Mouse (Mus musculus) lung, postnatal 36 days (tissue): ENCODE results near the gene Gm14781.
"Not testable (repeated sequence)": the region's sequence is repeated elsewhere in the genome, so short reads cannot be mapped to it uniquely, and the experiment has no call there.

Experiments used
- DNase-seq: peaks from one replicate; pipeline ENCODE4 v3.0.0; 2022; ENCODE audit warnings: mixed read lengths

The Gm14781 gene

DNA sequence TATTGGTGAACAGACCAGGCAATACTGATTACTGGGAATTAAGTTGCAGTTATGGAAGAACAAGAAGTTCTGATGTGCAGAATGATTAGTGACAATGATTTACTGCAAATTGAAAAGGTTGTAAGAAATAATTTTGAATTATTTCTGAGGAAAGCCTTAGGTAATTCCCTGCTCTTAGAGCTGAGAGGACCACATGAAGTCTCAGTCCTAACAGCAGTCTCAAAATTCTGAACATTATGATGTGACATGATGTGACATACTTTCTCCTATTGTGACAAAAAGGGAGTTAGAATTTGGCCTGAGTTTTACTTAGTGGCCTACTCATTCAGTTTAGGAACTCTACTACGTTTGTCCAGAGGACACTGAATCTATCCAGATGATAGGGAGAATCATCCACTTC is at the start of gene Gm14781:
Gene Gm14781, plus strand, starts transcription at position 301 of the 400 bp plus-strand sequence.
- not testable (repeated sequence) for DNase-seq

DNA sequence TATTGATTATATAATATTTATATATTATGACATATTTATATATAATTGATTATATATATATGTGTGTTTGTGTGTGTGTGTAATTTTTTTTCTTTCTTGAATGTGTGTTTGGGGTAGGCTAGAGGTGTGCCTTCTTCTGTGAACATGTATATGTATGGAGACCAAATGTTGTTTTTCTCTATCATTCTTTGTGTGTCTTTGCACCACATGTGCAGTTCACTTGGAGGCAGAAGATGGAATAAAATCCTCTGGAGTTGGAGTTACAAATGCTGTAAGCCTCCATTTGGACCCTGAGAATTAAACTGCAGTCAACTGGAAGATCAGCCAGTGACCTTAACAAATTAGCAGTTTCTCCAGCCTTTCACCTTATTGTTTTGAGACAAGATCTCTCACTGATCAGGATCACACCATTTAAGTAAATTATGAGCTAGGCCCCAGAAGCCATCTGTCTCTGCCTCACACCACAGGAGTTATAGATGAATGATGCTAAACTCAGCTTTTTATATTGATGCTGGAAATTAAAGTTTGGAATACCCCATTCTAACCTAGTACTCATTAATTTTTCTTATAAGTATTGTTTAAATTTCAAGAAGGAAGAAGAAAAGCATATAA is 23.1 kb downstream of the Gm14781 start:
- not testable (repeated sequence) for DNase-seq
